Mouse (Mus musculus): ENCODE measurements around the gene Rab3gap2.

- TF ChIP-seq ZNF384 (IDR thresholded peaks at IDR 0.05; ENCODE audit: low read depth, low read length) (no peak), ZC3H11A (IDR thresholded peaks at IDR 0.05; ENCODE audit: borderline replicate concordance, low read depth, low read length) (no peak), MAFK (IDR thresholded peaks at IDR 0.05; ENCODE audit: insufficient read depth, low read depth, low read length) (no peak), CHD2 (IDR thresholded peaks at IDR 0.05; ENCODE audit: low read depth, low read length) (no peak)
Measured at GRCm38 (mm10) chr1:185282846-185283245, 78.9 kb downstream of the Rab3gap2 start.

All from ES-E14 (cell line).